Mouse (Mus musculus) mature B cell (primary cell): ENCODE measurements around the gene Cdkal1.

Experiments
- in situ Hi-C: fragments of 300-500 bp; cut with MboI; formaldehyde crosslinking; loops from 2 replicates; pipeline ENCODE4 v1.14.3; 2019

Gene Cdkal1

GRCm38 (mm10) chr13:29403217-29403616, 452.3 kb downstream of the Cdkal1 start:
- in situ Hi-C loops, result no loop called here

GRCm38 (mm10) chr13:29402526-29403040, 452.9 kb downstream of the Cdkal1 start:
- in situ Hi-C loops, result no loop called here

- in situ Hi-C loops, result no loop called here
Measured at GRCm38 (mm10) chr13:29399908-29400307, 455.6 kb downstream of the Cdkal1 start.

- in situ Hi-C loops, result no loop called here
Measured at GRCm38 (mm10) chr13:29398456-29398855, 457.0 kb downstream of the Cdkal1 start.

- in situ Hi-C loops, result no loop called here
Measured at GRCm38 (mm10) chr13:29395694-29396093, 459.8 kb downstream of the Cdkal1 start.

- in situ Hi-C loops, result no loop called here
Measured at GRCm38 (mm10) chr13:29390025-29390424, 465.4 kb downstream of the Cdkal1 start.

GRCm38 (mm10) chr13:29388918-29389317, 466.6 kb downstream of the Cdkal1 start:
- in situ Hi-C loops, result no loop called here

GRCm38 (mm10) chr13:29377572-29377971, 477.9 kb downstream of the Cdkal1 start:
- in situ Hi-C loops, result no loop called here

GRCm38 (mm10) chr13:29371916-29372315, 483.6 kb downstream of the Cdkal1 start:
- in situ Hi-C loops, result no loop called here

- in situ Hi-C loops, result no loop called here
Measured at GRCm38 (mm10) chr13:29371466-29371771, 484.1 kb downstream of the Cdkal1 start.

- in situ Hi-C loops, result no loop called here
Measured at GRCm38 (mm10) chr13:29370731-29371465, 484.6 kb downstream of the Cdkal1 start.

- in situ Hi-C loops, result no loop called here
Measured at GRCm38 (mm10) chr13:29368806-29369205, 486.7 kb downstream of the Cdkal1 start.

GRCm38 (mm10) chr13:29364901-29365625, 490.4 kb downstream of the Cdkal1 start:
- in situ Hi-C loops, result no loop called here

- in situ Hi-C loops, result no loop called here
Measured at GRCm38 (mm10) chr13:29364009-29364408, 491.5 kb downstream of the Cdkal1 start.

- in situ Hi-C loops, result no loop called here
Measured at GRCm38 (mm10) chr13:29361842-29362241, 493.6 kb downstream of the Cdkal1 start.

- in situ Hi-C loops, result no loop called here
Measured at GRCm38 (mm10) chr13:29360899-29361298, 494.6 kb downstream of the Cdkal1 start.

- in situ Hi-C loops, result no loop called here
Measured at GRCm38 (mm10) chr13:29359341-29359740, 496.1 kb downstream of the Cdkal1 start.

GRCm38 (mm10) chr13:29357483-29357882, 498.0 kb downstream of the Cdkal1 start:
- in situ Hi-C loops, result no loop called here

GRCm38 (mm10) chr13:29356158-29356485, 499.4 kb downstream of the Cdkal1 start:
- in situ Hi-C loops, result no loop called here

GRCm38 (mm10) chr13:29355484-29356157, 499.9 kb downstream of the Cdkal1 start:
- in situ Hi-C loops, result no loop called here

GRCm38 (mm10) chr13:29354943-29355342, 500.5 kb downstream of the Cdkal1 start:
- in situ Hi-C loops, result no loop called here

- in situ Hi-C loops, result no loop called here
Measured at GRCm38 (mm10) chr13:29353888-29354415, 501.5 kb downstream of the Cdkal1 start.
